Mouse (Mus musculus) thymus, adult 2 months (tissue): ENCODE measurements around the gene Mrpl21.

ENCODE experiments used
- CTCF ChIP-seq: fragments of 200-500 bp; IDR thresholded peaks from 2 replicates; pipeline ENCODE4 v1.5.1; 2012; ENCODE audit warnings: mild to moderate bottlenecking, control low read depth, low read length, moderate library complexity, borderline replicate concordance; ENCODE audit not compliant: control insufficient read depth, poor library complexity, insufficient read depth; ENCODE audit errors: extremely low read depth
- POLR2A ChIP-seq: fragments of 200-500 bp; IDR thresholded peaks from 2 replicates; pipeline ENCODE4 v1.6.1; 2012; ENCODE audit warnings: mild to moderate bottlenecking, low read length, control low read depth, moderate library complexity; ENCODE audit not compliant: control insufficient read depth, poor library complexity, insufficient read depth; ENCODE audit errors: extremely low read depth

DNA sequence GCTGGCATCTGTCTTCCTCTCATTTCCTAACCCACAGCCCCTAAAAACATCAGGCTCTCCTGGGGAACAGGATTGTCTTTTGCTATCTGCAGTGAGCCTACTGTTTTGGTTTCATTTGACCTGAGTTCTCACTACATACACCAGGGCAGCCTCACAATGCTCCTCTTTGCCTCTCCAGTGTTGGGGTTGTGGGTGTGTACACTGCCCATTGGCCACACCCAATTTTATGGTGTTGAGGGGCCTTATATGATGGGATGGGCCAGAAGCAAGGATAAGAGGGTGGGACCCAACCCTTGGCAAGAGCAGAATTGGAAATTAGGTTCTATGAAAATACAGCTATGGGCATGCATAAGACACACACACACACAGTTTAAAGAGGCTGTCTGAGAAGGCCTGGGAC is 14.3 kb downstream of the Mrpl21 start:
- no peak for TF ChIP-seq POLR2A
- no peak for TF ChIP-seq CTCF
